Mouse (Mus musculus): Measurements from ENCODE around the gene Crtc3.

The Crtc3 gene

GRCm38 (mm10) chr7:80688556-80689220 lies at the start of gene Crtc3:
Gene Crtc3, minus strand, starts transcription at chr7:80688877.
- DNase-seq (ENCODE audit: low read depth, low spot score): peak; percentile 56

- no peak for DNase-seq (ENCODE audit: low read depth, low spot score)
Measured at GRCm38 (mm10) chr7:80736199-80736598, 47.5 kb upstream of the Crtc3 start.

- no peak for DNase-seq (ENCODE audit: low read depth, low spot score)
Measured at GRCm38 (mm10) chr7:80732986-80733385, 44.3 kb upstream of the Crtc3 start.

- peak; percentile 57 for DNase-seq (ENCODE audit: low read depth, low spot score)
Measured at GRCm38 (mm10) chr7:80729662-80730061, 41.0 kb upstream of the Crtc3 start.

GRCm38 (mm10) chr7:80721041-80721440 lies 32.4 kb upstream of the Crtc3 start:
- no peak for DNase-seq (ENCODE audit: low read depth, low spot score)

DNA sequence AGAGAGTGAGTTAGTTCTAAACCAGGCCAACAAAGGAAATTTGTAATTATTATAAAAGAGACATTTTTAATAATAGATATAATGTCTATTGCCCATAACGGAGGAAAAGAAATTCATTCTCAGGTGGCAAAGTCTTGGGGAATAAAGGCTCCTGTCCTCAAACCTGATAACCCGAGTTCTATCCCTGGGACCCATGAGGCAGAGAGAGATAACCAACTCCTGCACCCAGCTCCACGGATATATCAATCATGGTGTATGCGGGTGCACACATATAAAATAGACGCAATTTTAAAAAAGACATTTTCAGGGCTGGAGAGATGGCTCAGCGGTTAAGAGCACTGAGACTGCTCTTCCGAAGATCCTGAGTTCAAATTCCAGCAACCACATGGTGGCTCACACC lies 30.9 kb upstream of the Crtc3 start:
- no peak for DNase-seq (ENCODE audit: low read depth, low spot score)

DNA sequence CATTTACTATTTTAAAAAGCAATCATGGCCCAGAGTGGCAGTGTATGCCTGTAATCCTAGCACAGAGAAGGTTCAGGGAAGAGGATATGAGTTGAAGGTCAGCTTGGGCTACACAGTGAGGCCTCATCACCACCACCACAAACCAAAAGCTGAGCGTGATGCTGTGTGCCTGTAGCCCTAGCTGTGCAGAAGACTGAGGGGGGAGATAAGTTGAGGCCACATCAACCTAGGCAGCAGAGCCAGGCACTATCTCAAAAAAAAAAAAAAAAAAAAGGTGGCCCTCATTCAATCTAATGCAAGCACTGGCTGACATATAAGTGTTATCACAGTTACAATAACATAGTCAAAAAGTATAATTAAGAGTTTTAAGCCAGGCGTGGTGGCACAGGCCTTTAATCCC lies 30.4 kb upstream of the Crtc3 start:
- no peak for DNase-seq (ENCODE audit: low read depth, low spot score)

- no peak for DNase-seq (ENCODE audit: low read depth, low spot score)
Measured at GRCm38 (mm10) chr7:80718471-80718870, 29.8 kb upstream of the Crtc3 start.

DNA sequence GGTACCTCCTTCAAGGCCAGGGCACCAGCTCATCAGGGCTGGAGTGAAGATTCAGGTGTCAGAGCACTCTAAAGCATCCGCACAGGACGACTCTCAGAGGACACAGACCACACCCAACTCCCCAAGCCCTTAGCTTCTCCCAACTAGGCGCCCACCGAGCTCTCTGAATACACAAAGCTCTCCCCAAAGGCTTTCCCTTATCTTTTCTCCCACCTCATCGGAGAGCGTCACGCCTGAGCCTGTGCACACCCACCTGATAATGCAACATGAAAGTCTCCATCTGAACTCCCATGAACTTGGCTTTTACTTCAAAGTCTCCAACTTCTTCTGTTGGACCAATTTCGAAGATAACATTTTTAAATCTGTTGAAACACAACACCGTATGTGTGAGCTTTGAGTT lies 28.1 kb upstream of the Crtc3 start:
- no peak for DNase-seq (ENCODE audit: low read depth, low spot score)

GRCm38 (mm10) chr7:80715306-80715705 lies 26.6 kb upstream of the Crtc3 start:
- DNase-seq (ENCODE audit: low read depth, low spot score): no peak

DNA sequence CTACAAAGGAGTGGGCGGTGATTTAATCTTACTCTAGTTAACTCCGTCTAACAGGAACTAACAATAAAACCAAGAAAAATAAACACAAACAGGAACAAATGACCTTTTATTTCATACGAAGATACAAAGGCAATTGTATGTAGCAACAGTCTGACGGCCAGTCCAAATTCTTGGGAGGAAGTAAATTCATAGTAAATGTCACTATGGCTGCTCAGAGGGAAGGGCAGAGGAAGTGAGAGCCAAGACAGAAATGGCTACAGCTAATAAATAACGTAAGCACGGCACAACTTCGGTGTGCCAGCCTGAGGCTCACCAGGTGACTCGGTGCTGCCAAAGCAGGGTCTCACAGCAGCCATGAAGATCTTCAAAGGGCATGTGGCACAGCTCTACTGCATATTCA lies 22.8 kb upstream of the Crtc3 start:
- DNase-seq (ENCODE audit: low read depth, low spot score): no peak

DNA sequence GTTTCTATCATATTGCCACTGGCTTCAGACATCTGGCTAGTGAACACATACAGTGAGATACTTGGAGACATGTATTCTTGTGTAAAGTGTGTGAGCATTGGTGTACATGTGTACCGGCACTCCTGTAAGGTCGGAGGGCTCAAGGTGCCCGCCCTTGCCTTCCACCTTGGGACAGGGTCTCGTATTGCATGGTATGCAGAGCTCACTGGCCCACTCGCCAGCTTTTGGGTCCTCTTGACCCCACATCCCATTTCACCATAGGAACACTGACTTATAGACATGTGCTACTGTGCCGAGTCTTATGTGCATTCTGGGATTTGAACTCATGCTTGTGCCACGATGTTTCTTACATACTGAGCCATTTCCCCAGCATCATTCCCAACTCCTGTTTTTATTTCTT lies 21.7 kb upstream of the Crtc3 start:
- DNase-seq (ENCODE audit: low read depth, low spot score): no peak

GRCm38 (mm10) chr7:80704066-80704465 lies 15.4 kb upstream of the Crtc3 start:
- peak; percentile 50 for DNase-seq (ENCODE audit: low read depth, low spot score)

GRCm38 (mm10) chr7:80702510-80702909 lies 13.8 kb upstream of the Crtc3 start:
- peak; percentile 85 for DNase-seq (ENCODE audit: low read depth, low spot score)

DNA sequence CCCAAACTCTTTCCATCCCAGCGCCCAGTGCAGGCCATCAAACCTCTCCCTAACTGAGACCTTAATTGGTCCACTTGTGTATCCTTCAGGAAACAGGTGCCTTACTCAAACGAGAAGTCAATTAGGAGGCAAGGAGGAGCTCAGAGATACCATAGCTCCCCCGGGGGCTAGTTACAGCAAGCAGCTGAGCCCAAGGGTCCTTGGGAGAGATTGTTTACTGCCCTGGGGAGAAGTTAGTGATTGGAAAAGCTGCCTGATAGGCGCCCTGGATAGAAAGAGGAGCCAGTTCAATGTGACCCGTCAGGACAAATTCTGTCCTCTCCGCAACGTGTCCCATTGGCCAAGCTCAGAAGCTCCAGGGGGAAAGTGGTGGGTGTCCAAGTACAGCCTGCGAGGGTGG lies 11.0 kb upstream of the Crtc3 start:
- no peak for DNase-seq (ENCODE audit: low read depth, low spot score)

DNA sequence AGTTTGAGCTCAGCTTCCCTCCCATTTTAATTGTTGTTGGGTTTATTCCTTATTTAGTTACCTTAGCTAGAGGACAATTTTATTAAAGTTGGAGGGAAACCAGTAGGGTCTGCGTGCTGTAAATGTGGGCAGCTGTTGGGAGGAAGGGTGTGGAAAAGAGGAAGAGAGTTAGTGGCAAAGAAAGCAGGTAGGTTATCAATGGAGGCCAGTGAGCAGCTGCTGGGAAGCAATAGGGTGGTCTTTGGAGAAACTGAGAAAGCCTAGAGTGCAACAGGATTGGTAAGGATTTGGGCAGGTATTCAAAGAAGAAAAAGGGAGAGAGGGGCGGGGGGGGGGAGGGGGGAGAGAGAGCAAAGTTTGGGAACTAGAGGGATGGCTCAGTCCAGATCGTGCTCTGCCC lies 10.3 kb upstream of the Crtc3 start:
- DNase-seq (ENCODE audit: low read depth, low spot score): no peak

- DNase-seq (ENCODE audit: low read depth, low spot score): no peak
Measured at GRCm38 (mm10) chr7:80697859-80698258, 9.2 kb upstream of the Crtc3 start.

DNA sequence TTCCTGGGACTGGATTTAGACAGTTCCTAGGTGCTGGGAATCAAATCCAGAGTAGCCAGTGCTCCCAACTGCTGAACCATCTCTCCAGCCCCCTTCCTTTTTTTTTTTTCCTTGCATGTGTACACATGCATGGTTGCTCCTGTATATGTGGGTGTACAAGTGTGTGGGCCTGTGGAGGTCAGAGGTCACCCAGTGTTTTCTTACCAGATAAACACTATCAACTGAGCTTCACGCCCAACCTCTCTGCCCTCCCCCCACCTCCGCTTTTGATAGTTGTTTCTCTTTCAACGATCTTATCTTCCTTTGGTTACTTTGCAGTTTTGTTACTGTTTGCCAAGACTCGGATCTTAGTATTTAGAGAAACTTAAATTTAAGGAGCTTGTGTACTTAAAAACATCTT lies 8.2 kb upstream of the Crtc3 start:
- no peak for DNase-seq (ENCODE audit: low read depth, low spot score)

- DNase-seq (ENCODE audit: low read depth, low spot score): no peak
Measured at GRCm38 (mm10) chr7:80696334-80696733, 7.7 kb upstream of the Crtc3 start.

DNA sequence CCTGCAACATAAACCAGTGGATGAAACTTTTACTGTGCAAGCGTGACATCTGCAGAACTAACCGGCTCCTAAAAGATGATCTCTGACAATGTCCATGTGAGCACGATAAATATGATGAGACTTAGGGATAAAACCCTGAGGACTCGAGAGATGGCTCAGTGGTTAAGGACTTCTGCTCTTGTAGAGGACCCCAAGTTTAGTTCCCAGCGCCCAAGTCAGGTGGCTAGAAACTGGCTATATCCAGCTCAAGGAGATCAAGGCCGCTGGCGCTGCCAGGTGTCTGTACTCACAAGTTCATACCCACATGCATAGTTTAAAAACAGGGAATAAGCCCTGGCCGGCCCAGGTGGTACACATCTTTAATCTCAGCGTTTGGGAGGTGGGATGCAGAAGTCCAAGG lies 3.8 kb upstream of the Crtc3 start:
- no peak for DNase-seq (ENCODE audit: low read depth, low spot score)

DNA sequence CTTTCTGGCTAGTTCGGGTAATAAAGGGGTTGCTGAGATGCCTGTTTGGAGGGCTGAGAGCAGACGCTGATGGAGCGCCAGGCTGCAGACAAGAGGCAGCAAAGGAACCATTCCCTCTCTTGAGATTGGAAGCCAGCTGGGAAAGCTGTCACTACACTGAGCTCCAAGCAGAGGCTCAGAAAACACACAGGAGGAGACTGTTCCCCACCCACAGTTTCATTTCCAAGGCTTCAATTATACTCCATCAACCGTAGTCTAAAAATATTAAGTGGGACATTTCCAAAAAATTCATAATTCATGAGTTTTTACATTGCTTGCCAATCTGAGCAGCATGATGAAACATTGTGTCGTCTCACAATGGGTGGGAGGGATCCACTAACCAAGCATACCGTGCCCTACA lies 2.5 kb upstream of the Crtc3 start:
- DNase-seq (ENCODE audit: low read depth, low spot score): no peak

GRCm38 (mm10) chr7:80689221-80689591 lies 529 bp upstream of the Crtc3 start:
- DNase-seq (ENCODE audit: low read depth, low spot score): no peak

DNA sequence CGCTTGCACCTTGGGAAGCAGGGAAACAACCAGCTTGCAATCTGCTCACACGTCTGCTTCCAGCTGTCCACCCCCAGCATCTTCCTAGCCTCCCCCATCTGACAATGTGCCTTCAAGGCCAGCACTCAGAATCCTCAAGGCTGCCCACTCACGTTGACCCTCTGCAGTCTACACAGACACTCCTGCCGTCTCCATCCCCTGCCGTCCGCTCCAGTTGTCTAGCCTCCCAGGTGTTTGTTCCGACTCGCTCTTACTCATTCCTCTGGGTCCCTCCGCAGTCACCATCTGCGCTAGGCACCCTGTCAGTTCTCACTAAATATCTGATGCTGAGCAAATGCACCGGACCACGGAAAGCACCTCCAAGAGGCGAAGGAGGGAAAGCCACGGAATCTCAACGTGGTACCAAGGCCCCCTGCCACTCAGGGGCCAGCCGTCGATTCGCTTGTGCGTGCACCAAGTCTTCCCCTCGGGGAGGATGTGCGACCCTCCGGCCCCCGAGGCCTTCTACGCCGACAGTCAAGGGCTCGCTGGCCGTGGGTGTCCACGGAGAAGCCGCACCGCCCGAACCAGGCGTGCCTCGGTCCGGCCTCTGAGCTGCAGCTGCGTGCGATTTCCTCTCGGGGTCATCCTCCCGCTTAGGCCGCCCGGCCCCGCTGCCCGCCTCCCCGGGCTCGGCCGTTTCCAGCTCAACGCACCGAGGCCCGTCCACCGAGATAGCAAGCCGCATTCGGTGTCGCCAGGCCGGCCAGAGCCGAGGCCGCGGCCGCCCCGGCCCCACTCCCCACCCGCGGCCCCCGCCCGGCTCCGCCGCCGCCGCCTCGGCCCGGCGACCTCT lies 739 bp downstream of the Crtc3 start:
- no peak for DNase-seq (ENCODE audit: low read depth, low spot score)

Data from c-Kit-negative CD71-positive TER-119-positive erythroid progenitor cells, embryonic 14.5 days (primary cell).